ENCODE assay signal across 28 mouse cellular contexts in genomic region chr12:4179671-4180233, GRCm38 (mm10). TPM values are rescaled to one million over a fixed set of nuclear protein-coding genes. Genes with fewer than 3 reads are reported as not detected.
DNase-seq lines count a peak whose midpoint lies in the region; ATAC-seq and TF ChIP-seq lines count a peak whose summit lies in the region.
"Had no signal": no experiment of that assay in that cellular context is flagged by ENCODE, and none has a peak within 500 bp of the region (broad histone marks: within the 10 kb centered on the region; RNA-seq: fewer than 3 reads in every experiment).

No protein-coding gene starts in this region.

- H3K4me1 ChIP-seq in lung, adult 2 months (ENCODE audit: control insufficient read depth, insufficient read depth, low read length) = no peaks in the 10 kb centered on the region
- H3K4me1 ChIP-seq: liver, embryonic 15.5 days had no signal

- no peak for TF ChIP-seq POLR2A in lung, adult 2 months (IDR thresholded peaks at IDR 0.05; ENCODE audit: borderline replicate concordance, extremely low read depth, low read depth, low read length)

- peak; percentile 91 for DNase-seq in heart, adult 11 months
- DNase-seq in heart, postnatal 36 days = no peak
- DNase-seq in lung, postnatal 36 days = peak; percentile 66
- DNase-seq in lung, adult 2 months = no peak
- peak; percentile 79 for DNase-seq in R1 (ENCODE audit: low read depth, low spot score)
- no peak for DNase-seq in thymus, postnatal 25 days
- no peak for DNase-seq in right cerebral cortex, postnatal 4 days
- DNase-seq: B cell, adult 2 months; cerebellum, adult 11 months; cerebellum, adult 9-10 months; cerebellum, postnatal 36 days; gastrocnemius, postnatal 25 days; heart, postnatal 14 days; kidney, adult 2 months; kidney, postnatal 36 days; lung, postnatal 10 days; midbrain, embryonic 14.5 days; right cerebral cortex, postnatal 25 days; spleen, adult 18-20 months; thymus, adult 18-20 months had no signal

- ATAC-seq in megakaryocyte progenitor cell, adult 5-6 weeks (replicated peaks; ENCODE audit: poor library complexity) = peak; percentile 71
- ATAC-seq: forebrain, embryonic 13.5 days; intestine, embryonic 15.5 days had no signal

- H3K4me3 ChIP-seq in lung, adult 2 months (replicated peaks; ENCODE audit: extremely low read depth, low read depth, low read length) = no peak overlapping the region
- H3K4me3 ChIP-seq: forebrain, embryonic 13.5 days; hindbrain, embryonic 12.5 days; intestine, embryonic 15.5 days; layer of hippocampus, adult 2 months; left cerebral cortex, adult 2 months; limb, embryonic 12.5 days; liver, embryonic 15.5 days had no signal

- WGBS in lung, adult 2 months = 59% methylated on average over 6 of the region's 6 CpGs

- intact Hi-C loops in heart, postnatal 36 days (cut with DNase I) = no loop called here

- TF ChIP-seq CTCF in lung, adult 2 months (IDR thresholded peaks at IDR 0.05; ENCODE audit: insufficient read depth, low read length) = no peak

RNA-seq across cellular contexts. Expression of gene Adcy3, which starts 46.8 kb away (rescaled TPM):
- 1 to 10 TPM; 3.1 to 4.0 TPM for total RNA-seq in heart, postnatal 36 days (2021)
- polyA plus RNA-seq in lung, adult 2 months (2012; rRNA removed) = 17.1 and 17.6 TPM in 2 replicates
- total RNA-seq in megakaryocyte progenitor cell, adult 5-6 weeks (2015) = 1.3 and 2.0 TPM in 2 replicates
- 1.6 and 2.0 TPM in 2 replicates for total RNA-seq in megakaryocyte progenitor cell, adult 5-6 weeks (2017)

RNA-seq across cellular contexts. Expression of gene Ptrhd1, which starts 54.1 kb away (rescaled TPM):
- total RNA-seq in heart, postnatal 36 days (2021) = 1 to 10 TPM; 4.0 to 4.1 TPM
- polyA plus RNA-seq in lung, adult 2 months (2012; rRNA removed) = 3.7 and 3.9 TPM in 2 replicates
- 5.8 and 7.5 TPM in 2 replicates for total RNA-seq in megakaryocyte progenitor cell, adult 5-6 weeks (2015)
- 3.4 and 4.5 TPM in 2 replicates for total RNA-seq in megakaryocyte progenitor cell, adult 5-6 weeks (2017)

RNA-seq across cellular contexts. Expression of gene Cenpo, which starts 54.3 kb away (rescaled TPM):
- 1 to 10 TPM; 2.0 to 2.1 TPM for total RNA-seq in heart, postnatal 36 days (2021)
- 6.3 and 9.7 TPM in 2 replicates for polyA plus RNA-seq in lung, adult 2 months (2012; rRNA removed)
- 18.5 and 19.2 TPM in 2 replicates for total RNA-seq in megakaryocyte progenitor cell, adult 5-6 weeks (2015)
- total RNA-seq in megakaryocyte progenitor cell, adult 5-6 weeks (2017) = 49.7 and 51.3 TPM in 2 replicates

Comparison
In these comparisons a context has a peak if more than half of its experiments do, and no peak if none do; other contexts are left out.
1. DNase-seq: peak in heart, adult 11 months (single experiment), lung, postnatal 36 days (single experiment) and R1 (single experiment); none in heart, postnatal 36 days (0 of 2), lung, adult 2 months (single experiment), thymus, postnatal 25 days (single experiment) and right cerebral cortex, postnatal 4 days (single experiment).
2. RNA of gene Cenpo, which starts 54.3 kb away (total RNA-seq): 18.5 to 51.3 TPM in megakaryocyte progenitor cell, adult 5-6 weeks; 2.0 to 2.1 TPM in heart, postnatal 36 days; every median in the first group is over 4 times any median in the second.